Mouse (Mus musculus) thymus, adult 2 months (tissue): ENCODE results near the gene Gm20388. TPM values are rescaled to one million over a fixed set of nuclear protein-coding genes. Genes with fewer than 3 reads are reported as not detected.

ENCODE experiments used
- DNase-seq: peaks from one replicate; pipeline ENCODE4 v3.0.0; 2021
- H3K27ac ChIP-seq: fragments of 200-500 bp; 2 replicates; pipeline ENCODE4 v1.5.1; 2012; ENCODE audit warnings: low read length, control low read depth; ENCODE audit not compliant: control insufficient read depth, insufficient read depth
- H3K27me3 ChIP-seq: fragments of 200-500 bp; 2 replicates; pipeline ENCODE4 v1.6.1; 2012; ENCODE audit warnings: mild to moderate bottlenecking, low read length, moderate library complexity, mixed read lengths; ENCODE audit not compliant: control insufficient read depth, insufficient read depth
- H3K36me3 ChIP-seq: fragments of 200-500 bp; 2 replicates; pipeline ENCODE4 v1.6.1; 2012; ENCODE audit warnings: mild to moderate bottlenecking, low read length, moderate library complexity; ENCODE audit not compliant: control insufficient read depth, insufficient read depth
- H3K4me1 ChIP-seq: fragments of 200-500 bp; replicated peaks from 2 replicates; pipeline ENCODE4 v1.6.1; 2012; ENCODE audit warnings: low read length; ENCODE audit not compliant: control insufficient read depth, insufficient read depth
- H3K4me3 ChIP-seq: fragments of 200-500 bp; 2 replicates; pipeline ENCODE4 v1.5.1; 2012; ENCODE audit warnings: mild to moderate bottlenecking, low read length, control low read depth, moderate library complexity; ENCODE audit not compliant: control insufficient read depth, insufficient read depth
- CTCF ChIP-seq: fragments of 200-500 bp; IDR thresholded peaks from 2 replicates; pipeline ENCODE4 v1.5.1; 2012; ENCODE audit warnings: mild to moderate bottlenecking, control low read depth, low read length, moderate library complexity, borderline replicate concordance; ENCODE audit not compliant: control insufficient read depth, poor library complexity, insufficient read depth; ENCODE audit errors: extremely low read depth
- POLR2A ChIP-seq: fragments of 200-500 bp; IDR thresholded peaks from 2 replicates; pipeline ENCODE4 v1.6.1; 2012; ENCODE audit warnings: mild to moderate bottlenecking, low read length, control low read depth, moderate library complexity; ENCODE audit not compliant: control insufficient read depth, poor library complexity, insufficient read depth; ENCODE audit errors: extremely low read depth
- WGBS: fragments of 180-500 bp; shearing (Covaris S2); methylation state at CpG from one replicate; pipeline ENCODE4 v1.1.7; 2018; 5-methylcytosine and 5-hydroxymethylcytosine counted together
- polyA plus RNA-seq: library from polyadenylated mRNA; depleted of rRNA; stranded (reverse); fragments of >200 nt; gene quantifications from 2 replicates; pipeline ENCODE4 v1.2.3, GENCODE M21; 2012

The Gm20388 gene
- polyA plus RNA-seq, 1 experiment = 103 TPM

GRCm38 (mm10) chr8:120216855-120217830 is 306.5 kb downstream of the Gm20388 start:
- TF ChIP-seq POLR2A (no peak), CTCF (no peak)
- Histone ChIP-seq H3K4me1 (no peaks in the 10 kb centered on the region; the same call in 1 of the 2 replicates), H3K27ac (no peak overlapping the region), H3K4me3 (no peak overlapping the region), H3K36me3 (no peaks in the 10 kb centered on the region), H3K27me3 (no peaks in the 10 kb centered on the region)
- WGBS = 67% methylated on average over 13 of the region's 13 CpGs
- DNase-seq = no peak

GRCm38 (mm10) chr8:120222548-120222947 is 311.9 kb downstream of the Gm20388 start:
- Histone ChIP-seq H3K4me3 (no peak overlapping the region), H3K36me3 (no peaks in the 10 kb centered on the region), H3K4me1 (peaks cover 9% of the 10 kb centered on the region), H3K27me3 (peaks cover under 1% of the 10 kb centered on the region; the same call in 1 of the 2 replicates), H3K27ac (no peak overlapping the region)
- WGBS = 91% methylated on average over 11 of the region's 11 CpGs
- DNase-seq = no peak
- TF ChIP-seq CTCF (no peak), POLR2A (no peak)

- H3K27ac ChIP-seq = no peak overlapping the region
- H3K27me3 ChIP-seq = peaks cover 16% of the 10 kb centered on the region
- peaks cover 14% of the 10 kb centered on the region for H3K4me1 ChIP-seq
- no peak overlapping the region for H3K4me3 ChIP-seq
- no peak for TF ChIP-seq POLR2A
- no peak for TF ChIP-seq CTCF
- H3K36me3 ChIP-seq = no peaks in the 10 kb centered on the region
- WGBS = 47% methylated on average over 11 of the region's 11 CpGs
- DNase-seq = no peak
Observed at GRCm38 (mm10) chr8:120224521-120225420, 314.1 kb downstream of the Gm20388 start.

- no peak overlapping the region for H3K4me3 ChIP-seq
- no peak overlapping the region for H3K27ac ChIP-seq
- no peak for TF ChIP-seq POLR2A
- peak; percentile 36 for DNase-seq
- H3K4me1 ChIP-seq = peaks cover 14% of the 10 kb centered on the region
- WGBS = 26% methylated on average over 10 of the region's 10 CpGs
- peaks cover 20% of the 10 kb centered on the region for H3K27me3 ChIP-seq
- no peaks in the 10 kb centered on the region for H3K36me3 ChIP-seq
Observed at GRCm38 (mm10) chr8:120225421-120226151, 314.9 kb downstream of the Gm20388 start.

GRCm38 (mm10) chr8:120226700-120227577 is 316.3 kb downstream of the Gm20388 start:
- DNase-seq = no peak
- Histone ChIP-seq H3K4me1 (peaks cover 14% of the 10 kb centered on the region), H3K27me3 (peaks cover 20% of the 10 kb centered on the region), H3K36me3 (no peaks in the 10 kb centered on the region), H3K4me3 (no peak overlapping the region), H3K27ac (no peak overlapping the region)
- WGBS = 83% methylated on average over 5 of the region's 5 CpGs
- TF ChIP-seq CTCF = no peak
- TF ChIP-seq POLR2A = no peak
